Mouse (Mus musculus) hindbrain, postnatal 0 days (tissue): ENCODE measurements around the gene Rprd2. TPM values are rescaled to one million over a fixed set of nuclear protein-coding genes. Genes with fewer than 3 reads are reported as not detected.

Source experiments
- ATAC-seq: fragments of 200-750 bp; cut with Nextera tagmentation; 2 replicates; pipeline ENCODE4 v1.8.0; 2017; ENCODE audit warnings: mild to moderate bottlenecking, moderate TSS enrichment, moderate library complexity
- DNase-seq: peaks from one replicate; pipeline ENCODE4 v3.0.0-alpha.2; 2015; ENCODE audit warnings: low spot score
- H3K27ac ChIP-seq: fragments of 300-500 bp; sonication (generic); 2 replicates; pipeline ENCODE4 v1.5.1; 2014; ENCODE audit warnings: mild to moderate bottlenecking
- H3K27me3 ChIP-seq: fragments of 300-500 bp; sonication (generic); 2 replicates; pipeline ENCODE4 v1.6.1; 2014; ENCODE audit warnings: low read length, mixed read lengths; ENCODE audit not compliant: insufficient read depth
- H3K36me3 ChIP-seq: fragments of 300-500 bp; sonication (generic); 2 replicates; pipeline ENCODE4 v1.6.1; 2014; ENCODE audit warnings: low read length, mixed read lengths; ENCODE audit not compliant: insufficient read depth
- H3K4me1 ChIP-seq: fragments of 300-500 bp; sonication (generic); 2 replicates; pipeline ENCODE4 v1.6.1; 2014; ENCODE audit warnings: antibody characterized with exemption, low read length, mixed read lengths; ENCODE audit not compliant: insufficient read depth
- H3K4me2 ChIP-seq: fragments of 300-500 bp; sonication (generic); 2 replicates; pipeline ENCODE4 v1.6.1; 2014; ENCODE audit warnings: low read depth, mild to moderate bottlenecking, low read length, moderate library complexity, mixed read lengths
- H3K4me3 ChIP-seq: fragments of 300-500 bp; sonication (generic); 2 replicates; pipeline ENCODE4 v1.5.1; 2014; ENCODE audit warnings: low read length
- H3K9ac ChIP-seq: fragments of 300-500 bp; sonication (generic); replicated peaks from 2 replicates; pipeline ENCODE4 v1.6.1; 2014; ENCODE audit warnings: mild to moderate bottlenecking, low read length, moderate library complexity, mixed read lengths
- H3K9me3 ChIP-seq: fragments of 300-500 bp; sonication (generic); 2 replicates; pipeline ENCODE4 v1.6.1; 2016; ENCODE audit warnings: low read length, mixed read lengths
- CTCF ChIP-seq: IDR thresholded peaks from 2 replicates; pipeline ENCODE4 v1.5.1; 2016; ENCODE audit warnings: antibody characterized with exemption, control low read depth, low read depth
- WGBS: fragments of 180-500 bp; shearing (Covaris S2); extraction: QIAGEN DNeasy Blood & Tissue Kit; methylation state at CpG from one replicate; pipeline ENCODE4 v1.1.7; 2014; 5-methylcytosine and 5-hydroxymethylcytosine counted together
- polyA plus RNA-seq: library from polyadenylated mRNA; unstranded; fragments of >200 nt; fragmentation: Nextera tagmentation; extraction: Ambion mirVana; gene quantifications from 2 replicates; pipeline ENCODE4 v1.2.1, GENCODE M21; 2015
- total RNA-seq: library from RNA; depleted of rRNA; stranded (reverse); fragments of >200 nt; gene quantifications from 2 replicates; pipeline ENCODE4 v1.2.3, GENCODE M21; 2014

Gene Rprd2
- total and polyA plus RNA-seq, 2 experiments from 2014 or later, result 21.2 to 24.3 TPM

DNA sequence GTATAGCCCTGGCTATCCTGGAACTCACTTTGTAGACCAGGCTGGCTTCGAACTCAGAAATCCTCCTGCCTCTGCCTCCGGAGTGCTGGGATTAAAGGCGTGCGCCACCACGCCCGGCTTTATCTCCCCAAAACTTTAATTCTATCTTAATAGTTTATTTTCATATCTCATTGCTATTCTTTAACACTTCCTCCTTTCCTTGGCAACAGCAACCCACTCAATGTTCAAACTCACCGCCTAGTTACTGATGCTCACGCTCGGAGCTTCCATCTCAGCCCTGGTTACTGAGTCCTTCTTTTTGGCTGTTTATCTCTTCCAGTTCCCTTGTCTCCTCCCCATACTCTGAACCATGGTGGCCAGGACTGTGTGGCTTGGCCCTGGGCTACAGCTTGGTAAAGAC lies 86.4 kb downstream of the Rprd2 start:
- Histone ChIP-seq H3K9me3 (no peaks in the 10 kb centered on the region), H3K36me3 (no peaks in the 10 kb centered on the region), H3K4me2 (no peak overlapping the region), H3K9ac (no peak overlapping the region), H3K4me3 (no peak overlapping the region), H3K27ac (no peak overlapping the region), H3K27me3 (no peaks in the 10 kb centered on the region), H3K4me1 (no peaks in the 10 kb centered on the region)
- DNase-seq, result no peak
- 91% methylated on average over 9 of the region's 9 CpGs for WGBS
- ATAC-seq, result no peak
- TF ChIP-seq CTCF, result no peak

DNA sequence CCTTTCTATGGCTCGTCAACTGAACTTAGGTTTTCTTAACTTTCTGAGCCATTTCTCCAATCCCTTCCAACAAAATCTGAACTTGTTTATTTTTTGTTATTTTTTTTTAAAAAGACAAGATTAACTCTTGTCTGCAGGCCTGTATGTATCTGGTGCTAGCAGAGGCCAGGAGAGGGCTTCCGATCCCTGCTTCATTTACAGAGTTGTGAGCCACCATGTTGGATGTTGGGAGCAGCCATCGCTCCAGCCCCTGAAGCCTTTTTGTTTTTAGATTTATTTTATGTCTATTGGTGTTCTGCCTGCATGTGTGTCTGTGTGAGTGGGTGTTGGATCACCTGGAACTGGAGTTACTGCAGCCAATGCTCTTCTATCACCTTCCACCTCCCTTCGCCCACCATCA lies 86.9 kb downstream of the Rprd2 start:
- ATAC-seq, result no peak
- H3K9me3 ChIP-seq, result no peaks in the 10 kb centered on the region
- no peaks in the 10 kb centered on the region for H3K36me3 ChIP-seq
- no peak overlapping the region for H3K4me3 ChIP-seq
- no peak overlapping the region for H3K4me2 ChIP-seq
- no peak overlapping the region for H3K9ac ChIP-seq
- H3K4me1 ChIP-seq, result no peaks in the 10 kb centered on the region
- WGBS, result 95% methylated on average over 4 of the region's 4 CpGs
- TF ChIP-seq CTCF, result peak; percentile 31
- DNase-seq, result peak; percentile 9
- no peaks in the 10 kb centered on the region for H3K27me3 ChIP-seq
- H3K27ac ChIP-seq, result no peak overlapping the region

DNA sequence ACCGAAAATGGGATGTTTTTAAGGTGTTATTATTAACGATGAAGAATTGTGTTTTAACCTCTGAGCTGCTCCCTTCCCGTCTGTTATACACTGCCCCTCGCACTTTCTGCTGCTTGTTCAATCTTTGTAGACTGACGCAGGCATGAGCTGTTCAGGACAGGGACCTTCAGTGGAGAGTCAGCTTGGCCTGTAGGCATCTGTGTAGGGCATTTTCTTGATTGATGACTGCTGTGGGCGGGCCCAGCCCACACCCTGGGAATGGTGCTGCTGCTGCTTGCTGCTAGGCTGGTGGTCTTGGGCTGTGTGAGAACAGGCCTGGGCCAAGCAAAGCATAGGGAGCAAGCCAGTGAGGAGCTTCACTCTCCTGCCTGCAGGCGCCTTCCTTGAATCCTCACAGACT lies 88.2 kb downstream of the Rprd2 start:
- no peak overlapping the region for H3K4me2 ChIP-seq
- no peak overlapping the region for H3K9ac ChIP-seq
- TF ChIP-seq CTCF, result no peak
- H3K27ac ChIP-seq, result no peak overlapping the region
- H3K4me3 ChIP-seq, result no peak overlapping the region
- H3K9me3 ChIP-seq, result no peaks in the 10 kb centered on the region
- no peak for ATAC-seq
- H3K27me3 ChIP-seq, result no peaks in the 10 kb centered on the region
- no peak for DNase-seq
- H3K4me1 ChIP-seq, result no peaks in the 10 kb centered on the region
- no peaks in the 10 kb centered on the region for H3K36me3 ChIP-seq
- WGBS, result 86% methylated on average over 7 of the region's 7 CpGs

DNA sequence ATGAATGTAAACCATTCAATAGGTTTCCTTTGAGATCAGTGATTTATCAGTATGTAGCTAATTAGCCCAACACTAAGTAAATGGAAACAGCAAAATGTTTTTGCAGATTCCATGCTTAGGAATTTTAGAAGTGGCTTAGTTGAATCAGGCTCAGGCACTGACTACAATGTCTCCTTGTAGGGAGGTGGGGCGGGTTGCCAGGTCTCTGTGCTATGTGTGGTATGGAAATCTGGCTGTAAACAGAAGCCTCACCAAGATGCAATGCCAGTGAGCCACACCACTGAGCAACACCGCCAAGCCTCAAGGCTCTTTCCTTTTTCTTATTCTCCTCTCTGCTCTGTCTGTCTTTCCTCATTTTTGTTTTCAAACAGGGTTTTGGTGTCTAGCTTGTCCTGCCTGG lies 89.8 kb downstream of the Rprd2 start:
- ATAC-seq, result no peak
- Histone ChIP-seq H3K27ac (no peak overlapping the region), H3K9ac (no peak overlapping the region), H3K27me3 (no peaks in the 10 kb centered on the region), H3K4me1 (no peaks in the 10 kb centered on the region), H3K36me3 (no peaks in the 10 kb centered on the region), H3K4me3 (no peak overlapping the region), H3K4me2 (no peak overlapping the region), H3K9me3 (no peaks in the 10 kb centered on the region)
- TF ChIP-seq CTCF, result no peak
- DNase-seq, result no peak
- WGBS, result 76% methylated on average over 2 of the region's 2 CpGs

DNA sequence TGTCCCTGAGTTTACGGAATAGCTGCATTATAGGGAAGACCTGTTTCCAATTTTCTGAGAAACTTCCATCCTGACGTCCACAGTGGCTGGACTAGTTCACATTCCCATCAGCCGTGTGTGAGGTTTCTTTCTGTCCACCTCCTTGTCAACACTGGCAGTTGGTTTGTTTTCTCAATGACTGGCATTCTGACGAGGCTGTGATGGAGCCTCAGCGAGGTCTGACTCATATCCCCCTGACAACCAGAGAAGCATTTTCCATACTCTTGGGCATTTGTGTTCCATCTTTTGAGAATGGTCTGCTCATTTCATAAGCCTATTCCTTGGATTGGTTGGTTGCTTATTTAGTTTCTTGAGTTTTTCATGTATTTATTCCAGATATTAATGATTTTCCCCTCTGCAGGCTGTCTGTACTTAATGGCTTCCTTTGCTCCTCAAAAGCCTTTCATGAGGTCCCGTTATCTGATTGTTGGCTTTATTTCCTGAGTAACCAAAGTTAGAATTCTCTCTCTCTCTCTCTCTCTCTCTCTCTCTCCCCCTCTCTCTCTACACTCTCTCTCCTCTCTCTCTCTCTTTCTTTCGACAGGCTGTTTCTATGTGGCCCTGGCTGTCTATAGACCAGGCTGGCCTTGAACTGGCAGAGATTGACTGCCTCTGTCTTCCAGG lies 91.8 kb downstream of the Rprd2 start:
- no peaks in the 10 kb centered on the region for H3K36me3 ChIP-seq
- TF ChIP-seq CTCF, result no peak
- H3K9me3 ChIP-seq, result no peaks in the 10 kb centered on the region
- WGBS, result 63% methylated on average over 7 of the region's 7 CpGs
- H3K4me2 ChIP-seq, result no peak overlapping the region
- no peak overlapping the region for H3K9ac ChIP-seq
- DNase-seq (no peak), ATAC-seq (no peak)
- H3K27ac ChIP-seq, result no peak overlapping the region
- H3K27me3 ChIP-seq, result no peaks in the 10 kb centered on the region
- no peaks in the 10 kb centered on the region for H3K4me1 ChIP-seq
- H3K4me3 ChIP-seq, result no peak overlapping the region

DNA sequence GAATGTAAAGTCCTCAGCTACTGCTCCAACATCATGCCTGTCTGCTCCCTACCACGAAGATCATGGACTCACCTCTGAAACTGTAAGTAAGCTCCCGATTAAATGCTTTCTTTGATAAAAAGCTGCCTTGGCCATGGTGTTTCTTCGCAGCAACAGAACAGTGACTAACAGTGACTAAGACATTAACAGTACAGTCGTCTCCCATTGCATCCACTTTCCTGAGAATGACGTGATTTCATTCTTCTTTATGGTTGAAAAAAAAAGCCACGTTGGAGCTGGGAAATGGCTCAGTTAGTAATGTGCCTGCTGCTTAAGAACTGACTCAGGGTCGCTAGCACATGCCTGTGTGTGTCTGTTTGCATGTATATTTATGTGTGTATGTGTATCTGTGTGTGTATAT lies 92.8 kb downstream of the Rprd2 start:
- Histone ChIP-seq H3K9ac (no peak overlapping the region), H3K27ac (no peak overlapping the region), H3K4me1 (no peaks in the 10 kb centered on the region), H3K36me3 (no peaks in the 10 kb centered on the region), H3K9me3 (no peaks in the 10 kb centered on the region), H3K4me2 (no peak overlapping the region), H3K27me3 (no peaks in the 10 kb centered on the region), H3K4me3 (no peak overlapping the region)
- no peak for TF ChIP-seq CTCF
- DNase-seq, result no peak
- ATAC-seq, result no peak
- 81% methylated on average over 7 of the region's 7 CpGs for WGBS

DNA sequence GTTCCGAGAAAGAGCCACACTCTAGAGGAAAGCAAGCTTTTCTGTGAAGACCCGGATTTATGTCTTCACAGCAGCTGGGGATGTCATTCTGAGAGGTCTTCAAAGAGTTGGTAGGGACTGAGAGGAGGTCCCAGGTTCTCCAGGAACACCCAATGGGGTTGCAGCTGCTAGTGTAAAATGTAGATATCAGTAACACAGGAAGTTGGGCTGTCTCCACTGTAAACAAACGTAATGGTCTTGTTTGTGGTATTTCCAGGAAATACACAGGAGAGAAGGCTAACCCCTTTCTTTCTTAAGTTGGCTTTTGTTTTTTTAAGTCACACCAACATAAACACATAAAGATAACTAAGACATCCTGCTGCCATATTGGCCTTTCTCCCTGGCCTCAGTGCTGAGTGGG lies 96.3 kb downstream of the Rprd2 start:
- WGBS, result 77% methylated on average over 3 of the region's 3 CpGs
- ATAC-seq (no peak), DNase-seq (no peak)
- no peaks in the 10 kb centered on the region for H3K27me3 ChIP-seq
- H3K4me2 ChIP-seq, result no peak overlapping the region
- H3K4me3 ChIP-seq, result no peak overlapping the region
- no peaks in the 10 kb centered on the region for H3K4me1 ChIP-seq
- no peak overlapping the region for H3K27ac ChIP-seq
- no peaks in the 10 kb centered on the region for H3K36me3 ChIP-seq
- TF ChIP-seq CTCF, result no peak
- no peaks in the 10 kb centered on the region for H3K9me3 ChIP-seq
- H3K9ac ChIP-seq, result no peak overlapping the region
